In genomic region chr7:101540684-101541083, GRCm38 (mm10) we compare ENCODE assay signal across 16 mouse cellular contexts. TPM values are rescaled to one million over a fixed set of nuclear protein-coding genes. Genes with fewer than 3 reads are reported as not detected.
DNase-seq lines count a peak whose midpoint lies in the region; ATAC-seq and TF ChIP-seq lines count a peak whose summit lies in the region.
"Had no signal": no experiment of that assay in that cellular context is flagged by ENCODE, and none has a peak within 500 bp of the region (broad histone marks: within the 10 kb centered on the region; RNA-seq: fewer than 3 reads in every experiment).

No protein-coding gene starts in this region.

- no peak for DNase-seq in left cerebral cortex, adult 2 months (ENCODE audit: extremely low spot score in 1 of 2, low spot score in 2 of 2)
- no peak for DNase-seq in left cerebral cortex, postnatal 10 days (ENCODE audit: extremely low spot score in 1 of 2, low spot score in 2 of 2)
- DNase-seq in CD4-positive, CD25-positive, alpha-beta regulatory T cell, adult 2 months (ENCODE audit: low read depth, low spot score) = peak; percentile 72
- DNase-seq in embryo, embryonic 9.5 days (ENCODE audit: extremely low spot score) = no peak
- DNase-seq in layer of hippocampus, adult 9-10 months (ENCODE audit: low spot score) = no peak

- peak overlapping the region; percentile 80 for H3K27ac ChIP-seq in left cerebral cortex, adult 2 months
- H3K27ac ChIP-seq: heart, embryonic 10.5 days; midbrain, embryonic 12.5 days; stomach, postnatal 0 days had no signal

- no peak overlapping the region for H3K4me3 ChIP-seq in left cerebral cortex, adult 2 months
- H3K4me3 ChIP-seq: heart, embryonic 10.5 days; midbrain, embryonic 12.5 days had no signal

- no peak for TF ChIP-seq CTCF in left cerebral cortex, adult 2 months (IDR thresholded peaks at IDR 0.05)

- ATAC-seq in common myeloid progenitor, adult 5-6 weeks (replicated peaks; ENCODE audit: low read depth, poor library complexity, severe bottlenecking) = peak; percentile 72
- ATAC-seq in megakaryocyte progenitor cell, adult 5-6 weeks (replicated peaks; ENCODE audit: poor library complexity) = peak; percentile 45
- ATAC-seq: Patski had no signal

- intact Hi-C loops in left cerebral cortex, adult 2 months (cut with DNase I) = loop anchor here (1.0 to 2.0 kb wide), 2 partner anchors 77 to 126 kb away; no protein-coding TSS in a partner anchor
- intact Hi-C loops in left cerebral cortex, postnatal 10 days (cut with DNase I) = loop anchor here (2.0 to 5.0 kb wide), 2 partner anchors 82 to 90 kb away; no protein-coding TSS in a partner anchor

RNA-seq across cellular contexts. Expression of gene Art2b, which starts 44.7 kb away (rescaled TPM):
- total RNA-seq in left cerebral cortex, adult 2 months (2021) = not detected
- total RNA-seq in left cerebral cortex, postnatal 10 days (2021) = not detected
- total RNA-seq in common myeloid progenitor, adult 5-6 weeks (2017) = not detected in 2 replicates
- total RNA-seq in megakaryocyte progenitor cell, adult 5-6 weeks (2015) = not detected in 2 replicates
- total RNA-seq in megakaryocyte progenitor cell, adult 5-6 weeks (2017) = 0.08 and 0.20 TPM in 2 replicates
- total RNA-seq: adrenal gland, postnatal 36 days; gastrocnemius, postnatal 25 days; heart, postnatal 10 days; layer of hippocampus, postnatal 25 days; left cerebral cortex, postnatal 36 days had no signal
